Mouse (Mus musculus): ENCODE measurements around the gene Tmem132b. TPM values are rescaled to one million over a fixed set of nuclear protein-coding genes. Genes with fewer than 3 reads are reported as not detected.

Gene Tmem132b
- polyA plus RNA-seq, 1 experiment: not detected

DNA sequence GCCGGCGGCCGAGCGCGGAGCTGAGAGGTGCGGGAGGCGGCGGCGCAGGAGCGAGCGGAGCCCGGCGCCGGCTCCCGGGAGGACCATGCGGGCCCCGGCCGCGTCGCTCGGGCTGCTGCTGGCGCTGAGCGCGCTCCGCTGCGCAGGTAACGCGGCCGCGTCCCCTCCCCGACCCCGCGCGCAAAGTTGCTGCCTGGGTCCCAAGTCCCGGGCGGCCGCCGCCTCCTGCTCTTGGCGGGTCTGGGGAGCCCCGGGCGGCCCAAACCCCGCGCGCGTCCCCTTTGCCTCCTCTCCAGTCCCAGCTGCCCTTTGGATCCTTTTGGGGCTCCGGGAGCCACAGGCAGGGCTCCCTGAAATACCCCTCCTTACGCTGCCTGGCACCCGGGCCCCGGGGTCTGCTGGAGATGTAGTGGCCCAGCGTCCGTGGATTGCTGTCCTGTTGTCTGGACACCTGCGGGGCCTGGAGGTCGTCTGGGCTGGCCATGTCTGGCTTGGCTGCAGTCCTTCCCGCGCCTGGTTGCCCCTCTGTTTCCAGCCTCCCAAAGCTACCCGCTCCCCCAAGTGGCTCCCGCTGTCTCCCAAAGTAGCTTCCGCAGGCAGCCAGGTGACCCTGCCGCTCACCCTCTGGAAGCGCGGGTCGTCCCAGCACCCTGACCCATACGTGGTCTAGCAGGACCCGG, 1.1 kb downstream of the Tmem132b start:
- Histone ChIP-seq H3K36me3 (replicated peaks; ENCODE audit: low read length) (no peaks in the 10 kb centered on the region), H3K9me3 (peaks cover 15% of the 10 kb centered on the region; the same call in 1 of the 2 replicates), H3K27me3 (replicated peaks) (peaks cover 85% of the 10 kb centered on the region), H3K4me1 (peaks cover 47% of the 10 kb centered on the region), H3K4me3 (replicated peaks) (peak overlapping the region; percentile 81)
- no peak for TF ChIP-seq FLI1 (IDR thresholded peaks at IDR 0.05; ENCODE audit: low read length)
- no peak for TF ChIP-seq GATA1 (IDR thresholded peaks at IDR 0.05; ENCODE audit: borderline replicate concordance, low read length)

- Histone ChIP-seq H3K9me3 (peaks cover 15% of the 10 kb centered on the region; the same call in 1 of the 2 replicates), H3K4me1 (peaks cover 47% of the 10 kb centered on the region), H3K4me3 (replicated peaks) (peak overlapping the region; percentile 76), H3K36me3 (replicated peaks; ENCODE audit: low read length) (no peaks in the 10 kb centered on the region), H3K27me3 (replicated peaks) (peaks cover 80% of the 10 kb centered on the region)
- TF ChIP-seq GATA1 (IDR thresholded peaks at IDR 0.05; ENCODE audit: borderline replicate concordance, low read length) (no peak), FLI1 (IDR thresholded peaks at IDR 0.05; ENCODE audit: low read length) (no peak)
Measured at GRCm38 (mm10) chr5:125533225-125533900, 1.8 kb downstream of the Tmem132b start.

GRCm38 (mm10) chr5:125534168-125534610, 2.6 kb downstream of the Tmem132b start:
- Histone ChIP-seq H3K4me1 (peaks cover 42% of the 10 kb centered on the region), H3K9me3 (peaks cover 15% of the 10 kb centered on the region; the same call in 1 of the 2 replicates), H3K4me3 (replicated peaks) (no peak overlapping the region), H3K27me3 (replicated peaks) (peaks cover 76% of the 10 kb centered on the region), H3K36me3 (replicated peaks; ENCODE audit: low read length) (no peaks in the 10 kb centered on the region)
- no peak for TF ChIP-seq GATA1 (IDR thresholded peaks at IDR 0.05; ENCODE audit: borderline replicate concordance, low read length)
- TF ChIP-seq FLI1 (IDR thresholded peaks at IDR 0.05; ENCODE audit: low read length): no peak

DNA sequence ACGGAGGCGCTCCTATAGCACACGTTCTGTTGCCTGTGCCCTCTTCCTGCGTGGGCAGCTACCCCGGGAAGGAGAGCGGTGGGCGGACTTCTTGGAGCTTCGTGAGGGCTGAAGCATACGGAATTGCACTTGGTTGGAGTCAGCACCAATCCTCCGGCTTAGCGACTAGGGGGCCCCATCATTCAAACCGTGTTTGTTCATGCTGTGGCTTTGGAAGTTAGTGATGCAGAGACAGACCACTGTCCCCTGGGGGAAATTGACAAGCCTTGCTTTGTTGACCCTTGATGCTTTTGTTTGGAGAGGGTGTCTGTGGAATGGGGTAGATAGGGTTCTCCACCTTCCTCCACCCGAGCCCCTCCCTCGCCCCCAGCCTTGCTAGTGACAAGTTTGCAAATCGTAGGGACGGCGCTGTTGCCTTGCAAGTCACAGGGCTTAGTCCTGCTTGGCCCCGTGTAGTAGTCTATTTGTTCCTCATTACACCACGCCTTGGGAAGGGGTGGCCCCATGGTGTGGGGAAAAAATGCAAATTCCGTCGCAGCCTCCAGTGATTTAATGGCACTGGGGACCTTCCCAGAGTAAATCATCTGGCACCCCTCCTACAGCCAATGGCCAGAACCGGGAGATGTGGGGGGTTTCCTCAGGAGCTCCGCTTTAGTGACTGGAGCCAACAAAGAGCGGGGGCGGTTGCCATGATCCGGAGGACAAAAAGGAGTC, 3.2 kb downstream of the Tmem132b start:
- H3K27me3 ChIP-seq (replicated peaks): peaks cover 72% of the 10 kb centered on the region
- no peak for TF ChIP-seq GATA1 (IDR thresholded peaks at IDR 0.05; ENCODE audit: borderline replicate concordance, low read length)
- TF ChIP-seq FLI1 (IDR thresholded peaks at IDR 0.05; ENCODE audit: low read length): no peak

GRCm38 (mm10) chr5:125545090-125545489, 13.5 kb downstream of the Tmem132b start:
- Histone ChIP-seq H3K27me3 (replicated peaks) (peaks cover 23% of the 10 kb centered on the region), H3K4me1 (no peaks in the 10 kb centered on the region), H3K4me3 (replicated peaks) (no peak overlapping the region), H3K36me3 (replicated peaks; ENCODE audit: low read length) (no peaks in the 10 kb centered on the region), H3K9me3 (peaks cover 18% of the 10 kb centered on the region)
- TF ChIP-seq FLI1 (IDR thresholded peaks at IDR 0.05; ENCODE audit: low read length): no peak
- TF ChIP-seq GATA1 (IDR thresholded peaks at IDR 0.05; ENCODE audit: borderline replicate concordance, low read length): no peak

More for the DNA sequence above, 3.2 kb downstream of the Tmem132b start:
- Histone ChIP-seq H3K9me3 (peaks cover 15% of the 10 kb centered on the region; the same call in 1 of the 2 replicates), H3K4me1 (peaks cover 42% of the 10 kb centered on the region), H3K4me3 (replicated peaks) (no peak overlapping the region), H3K36me3 (replicated peaks; ENCODE audit: low read length) (no peaks in the 10 kb centered on the region)

GRCm38 (mm10) chr5:125546293-125546692, 14.7 kb downstream of the Tmem132b start:
- TF ChIP-seq FLI1 (IDR thresholded peaks at IDR 0.05; ENCODE audit: low read length) (no peak), GATA1 (IDR thresholded peaks at IDR 0.05; ENCODE audit: borderline replicate concordance, low read length) (no peak)
- Histone ChIP-seq H3K27me3 (replicated peaks) (peaks cover 23% of the 10 kb centered on the region), H3K4me3 (replicated peaks) (no peak overlapping the region), H3K9me3 (peaks cover 18% of the 10 kb centered on the region), H3K36me3 (replicated peaks; ENCODE audit: low read length) (no peaks in the 10 kb centered on the region), H3K4me1 (no peaks in the 10 kb centered on the region)

DNA sequence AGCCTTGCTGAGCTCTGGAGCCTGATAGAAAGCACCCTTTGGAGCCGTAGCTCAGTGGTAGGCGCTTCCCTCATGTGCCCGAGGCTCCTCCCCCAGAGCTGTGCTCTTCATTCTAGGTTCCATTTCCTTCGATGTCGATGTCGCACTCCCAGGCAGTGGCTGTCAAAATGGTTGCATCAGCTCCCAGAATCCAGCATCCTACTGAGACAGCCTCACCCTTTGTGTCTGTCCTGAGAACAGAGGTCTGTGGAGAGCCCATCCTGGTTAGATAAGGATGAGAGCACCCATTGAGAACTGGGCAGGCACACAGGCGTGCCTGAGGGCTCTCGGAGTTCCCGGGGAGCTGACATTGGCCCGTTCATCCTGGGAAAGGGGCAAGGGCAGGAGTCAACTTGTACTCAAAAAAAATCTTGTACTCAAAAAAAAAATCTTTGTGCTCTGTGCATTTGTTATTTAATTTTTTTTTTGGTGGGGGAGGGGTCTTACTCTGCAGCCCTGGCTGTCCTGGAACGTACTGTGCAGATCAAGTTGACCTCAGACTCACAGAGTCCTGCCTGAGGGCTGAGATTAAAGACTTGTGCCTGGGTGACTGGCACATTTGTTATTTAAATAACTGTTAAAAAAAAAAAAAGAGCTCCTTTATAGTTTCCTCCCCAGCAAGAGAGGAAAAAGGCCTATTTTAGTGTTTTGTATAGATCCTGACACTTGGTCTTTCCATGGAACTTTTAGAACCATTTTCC, 18.3 kb downstream of the Tmem132b start:
- H3K9me3 ChIP-seq: peaks cover 9% of the 10 kb centered on the region
- no peaks in the 10 kb centered on the region for H3K36me3 ChIP-seq (replicated peaks; ENCODE audit: low read length)
- H3K27me3 ChIP-seq (replicated peaks): peaks cover 22% of the 10 kb centered on the region
- H3K4me1 ChIP-seq: no peaks in the 10 kb centered on the region
- no peak overlapping the region for H3K4me3 ChIP-seq (replicated peaks)
- TF ChIP-seq GATA1 (IDR thresholded peaks at IDR 0.05; ENCODE audit: borderline replicate concordance, low read length): no peak
- no peak for TF ChIP-seq FLI1 (IDR thresholded peaks at IDR 0.05; ENCODE audit: low read length)

DNA sequence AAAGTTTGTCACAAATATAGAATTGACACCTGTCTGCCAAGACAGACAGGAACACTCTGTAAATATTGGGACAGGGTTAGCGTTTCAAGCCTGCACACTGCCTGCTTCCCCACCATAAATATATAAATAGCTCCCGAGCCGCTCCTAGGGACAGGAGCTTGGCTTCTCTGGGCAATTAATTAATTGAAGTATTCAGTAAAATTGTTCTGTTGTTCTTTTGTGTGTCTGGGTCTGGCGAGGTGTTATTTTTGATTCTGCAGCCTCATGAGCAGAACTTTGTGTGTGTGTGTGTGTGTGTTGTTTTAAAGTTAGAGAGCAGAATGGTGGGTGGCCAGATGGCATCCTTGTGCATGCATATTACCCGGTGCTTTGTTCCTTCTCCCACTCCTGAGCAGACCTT, 24.2 kb downstream of the Tmem132b start:
- TF ChIP-seq GATA1 (IDR thresholded peaks at IDR 0.05; ENCODE audit: borderline replicate concordance, low read length) (no peak), FLI1 (IDR thresholded peaks at IDR 0.05; ENCODE audit: low read length) (no peak)
- Histone ChIP-seq H3K4me3 (replicated peaks) (no peak overlapping the region), H3K27me3 (replicated peaks) (peaks cover 2% of the 10 kb centered on the region), H3K4me1 (no peaks in the 10 kb centered on the region), H3K36me3 (replicated peaks; ENCODE audit: low read length) (no peaks in the 10 kb centered on the region), H3K9me3 (peaks cover 7% of the 10 kb centered on the region)

DNA sequence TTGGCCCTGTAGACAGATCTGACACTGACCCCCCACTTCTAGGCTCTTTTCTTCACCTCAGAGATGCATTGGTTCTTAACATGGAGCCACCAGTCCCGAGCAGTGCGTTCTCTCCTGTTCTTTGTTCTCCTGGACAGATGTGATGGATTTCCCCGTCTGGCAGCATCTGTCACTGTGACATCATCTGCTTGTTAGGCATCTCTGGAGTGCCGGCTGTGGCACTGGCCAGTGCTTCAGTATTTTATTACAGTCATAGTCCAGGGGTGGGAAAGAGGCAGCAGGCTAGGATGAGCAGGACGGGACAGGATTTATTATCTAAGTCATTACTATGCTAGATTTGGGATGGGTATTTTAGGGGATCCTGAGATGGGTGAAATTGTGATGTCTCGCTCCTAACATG, 31.9 kb downstream of the Tmem132b start:
- no peak for TF ChIP-seq GATA1 (IDR thresholded peaks at IDR 0.05; ENCODE audit: borderline replicate concordance, low read length)
- TF ChIP-seq FLI1 (IDR thresholded peaks at IDR 0.05; ENCODE audit: low read length): no peak
- Histone ChIP-seq H3K9me3 (peaks cover 32% of the 10 kb centered on the region), H3K36me3 (replicated peaks; ENCODE audit: low read length) (no peaks in the 10 kb centered on the region), H3K4me3 (replicated peaks) (no peak overlapping the region), H3K4me1 (no peaks in the 10 kb centered on the region), H3K27me3 (replicated peaks) (no peaks in the 10 kb centered on the region)
